Mouse (Mus musculus): ENCODE data around the gene Slc6a9. TPM values are rescaled to one million over a fixed set of nuclear protein-coding genes. Genes with fewer than 3 reads are reported as not detected.

Gene Slc6a9
- total and polyA plus RNA-seq, 2 experiments from 2014 or later = 79.7 to 132 TPM

DNA sequence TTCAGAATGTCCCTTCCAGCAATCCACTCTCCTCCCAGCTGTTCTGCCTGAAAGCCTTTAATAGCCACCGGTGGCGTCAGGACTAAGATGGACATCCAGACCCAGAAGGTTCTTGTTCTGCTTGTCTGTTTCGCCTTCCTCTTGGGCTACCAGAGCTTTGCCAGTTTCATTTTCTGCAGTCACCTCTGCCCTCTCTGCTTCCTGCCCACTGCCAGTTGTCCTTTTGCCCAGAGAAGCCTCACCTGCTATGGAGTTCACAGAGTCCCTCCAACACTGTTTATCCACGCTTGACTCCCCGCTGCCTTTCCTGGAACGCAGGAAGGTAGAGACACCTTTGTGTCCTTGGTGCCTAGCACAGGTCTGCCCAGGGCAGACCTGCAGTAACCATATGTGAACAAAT lies 5.1 kb downstream of the Slc6a9 start:
- Histone ChIP-seq H3K36me3 (ENCODE audit: insufficient read depth, low read length) (no peaks in the 10 kb centered on the region; the same call in 1 of the 2 replicates), H3K9ac (replicated peaks; ENCODE audit: low read length) (no peak overlapping the region), H3K4me2 (ENCODE audit: low read depth, low read length) (no peak overlapping the region), H3K4me3 (ENCODE audit: low read length) (no peak overlapping the region), H3K9me3 (ENCODE audit: low read length) (no peaks in the 10 kb centered on the region), H3K4me1 (ENCODE audit: insufficient read depth, low read length) (peaks cover 6% of the 10 kb centered on the region; the same call in 1 of the 2 replicates), H3K27ac (no peak overlapping the region), H3K27me3 (ENCODE audit: insufficient read depth, low read length) (no peaks in the 10 kb centered on the region)
- WGBS = 79% methylated on average over 6 of the region's 6 CpGs
- DNase-seq (ENCODE audit: low spot score) = no peak
- no peak for TF ChIP-seq CTCF (IDR thresholded peaks at IDR 0.05; ENCODE audit: low read depth)
- ATAC-seq = no peak

- Histone ChIP-seq H3K9me3 (ENCODE audit: low read length) (no peaks in the 10 kb centered on the region), H3K27me3 (ENCODE audit: insufficient read depth, low read length) (no peaks in the 10 kb centered on the region), H3K36me3 (ENCODE audit: insufficient read depth, low read length) (no peaks in the 10 kb centered on the region; the same call in 1 of the 2 replicates), H3K9ac (replicated peaks; ENCODE audit: low read length) (no peak overlapping the region), H3K4me2 (ENCODE audit: low read depth, low read length) (no peak overlapping the region), H3K4me1 (ENCODE audit: insufficient read depth, low read length) (peaks cover 6% of the 10 kb centered on the region; the same call in 1 of the 2 replicates), H3K27ac (no peak overlapping the region), H3K4me3 (ENCODE audit: low read length) (no peak overlapping the region)
- ATAC-seq (no peak), DNase-seq (ENCODE audit: low spot score) (no peak)
- TF ChIP-seq CTCF (IDR thresholded peaks at IDR 0.05; ENCODE audit: low read depth) = no peak
- 96% methylated on average over 5 of the region's 5 CpGs for WGBS
Observed at GRCm38 (mm10) chr4:117840821-117841220, 6.5 kb downstream of the Slc6a9 start.

GRCm38 (mm10) chr4:117841566-117841965 lies 7.3 kb downstream of the Slc6a9 start:
- H3K4me1 ChIP-seq (ENCODE audit: insufficient read depth, low read length) = peaks cover 7% of the 10 kb centered on the region; the same call in 1 of the 2 replicates
- H3K9me3 ChIP-seq (ENCODE audit: low read length) = no peaks in the 10 kb centered on the region
- no peak overlapping the region for H3K27ac ChIP-seq
- ATAC-seq = no peak
- H3K4me3 ChIP-seq (ENCODE audit: low read length) = no peak overlapping the region
- no peak overlapping the region for H3K4me2 ChIP-seq (ENCODE audit: low read depth, low read length)
- H3K9ac ChIP-seq (replicated peaks; ENCODE audit: low read length) = no peak overlapping the region
- no peak for DNase-seq (ENCODE audit: low spot score)
- no peak for TF ChIP-seq CTCF (IDR thresholded peaks at IDR 0.05; ENCODE audit: low read depth)
- H3K36me3 ChIP-seq (ENCODE audit: insufficient read depth, low read length) = no peaks in the 10 kb centered on the region; the same call in 1 of the 2 replicates
- 76% methylated on average over 3 of the region's 3 CpGs for WGBS
- no peaks in the 10 kb centered on the region for H3K27me3 ChIP-seq (ENCODE audit: insufficient read depth, low read length)

GRCm38 (mm10) chr4:117843101-117843500 lies 8.8 kb downstream of the Slc6a9 start:
- Histone ChIP-seq H3K4me2 (ENCODE audit: low read depth, low read length) (no peak overlapping the region), H3K27ac (no peak overlapping the region), H3K9ac (replicated peaks; ENCODE audit: low read length) (no peak overlapping the region), H3K27me3 (ENCODE audit: insufficient read depth, low read length) (no peaks in the 10 kb centered on the region), H3K36me3 (ENCODE audit: insufficient read depth, low read length) (no peaks in the 10 kb centered on the region; the same call in 1 of the 2 replicates), H3K9me3 (ENCODE audit: low read length) (no peaks in the 10 kb centered on the region), H3K4me1 (ENCODE audit: insufficient read depth, low read length) (peaks cover 7% of the 10 kb centered on the region), H3K4me3 (ENCODE audit: low read length) (no peak overlapping the region)
- no peak for DNase-seq (ENCODE audit: low spot score)
- 80% methylated on average over 5 of the region's 5 CpGs for WGBS
- TF ChIP-seq CTCF (IDR thresholded peaks at IDR 0.05; ENCODE audit: low read depth) = no peak
- no peak for ATAC-seq

DNA sequence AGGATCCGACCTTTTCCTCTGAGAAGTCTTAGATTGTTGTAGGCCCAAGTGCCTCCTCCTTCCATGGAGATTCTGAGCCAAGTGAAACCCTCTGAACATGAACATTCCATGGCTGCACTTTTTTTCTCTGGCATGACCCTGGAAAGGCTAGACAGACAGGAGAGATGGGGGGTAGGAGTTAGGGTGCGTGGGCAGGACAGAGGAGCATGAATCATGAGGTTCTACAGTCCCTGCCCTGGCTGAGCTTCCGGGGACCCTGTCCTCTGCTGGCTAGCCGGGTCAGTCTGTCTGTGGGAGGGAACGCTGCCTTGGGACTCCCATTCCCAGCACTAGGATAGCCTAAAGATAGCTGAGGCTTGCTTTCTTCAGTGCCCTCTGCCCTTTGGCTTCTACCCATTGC lies 10.2 kb downstream of the Slc6a9 start:
- TF ChIP-seq CTCF (IDR thresholded peaks at IDR 0.05; ENCODE audit: low read depth) = no peak
- Histone ChIP-seq H3K27me3 (ENCODE audit: insufficient read depth, low read length) (no peaks in the 10 kb centered on the region), H3K36me3 (ENCODE audit: insufficient read depth, low read length) (no peaks in the 10 kb centered on the region; the same call in 1 of the 2 replicates), H3K9me3 (ENCODE audit: low read length) (no peaks in the 10 kb centered on the region), H3K4me3 (ENCODE audit: low read length) (no peak overlapping the region), H3K4me1 (ENCODE audit: insufficient read depth, low read length) (peaks cover 13% of the 10 kb centered on the region), H3K27ac (no peak overlapping the region), H3K9ac (replicated peaks; ENCODE audit: low read length) (no peak overlapping the region), H3K4me2 (ENCODE audit: low read depth, low read length) (no peak overlapping the region)
- WGBS = 85% methylated on average over 5 of the region's 5 CpGs
- no peak for DNase-seq (ENCODE audit: low spot score)
- no peak for ATAC-seq

DNA sequence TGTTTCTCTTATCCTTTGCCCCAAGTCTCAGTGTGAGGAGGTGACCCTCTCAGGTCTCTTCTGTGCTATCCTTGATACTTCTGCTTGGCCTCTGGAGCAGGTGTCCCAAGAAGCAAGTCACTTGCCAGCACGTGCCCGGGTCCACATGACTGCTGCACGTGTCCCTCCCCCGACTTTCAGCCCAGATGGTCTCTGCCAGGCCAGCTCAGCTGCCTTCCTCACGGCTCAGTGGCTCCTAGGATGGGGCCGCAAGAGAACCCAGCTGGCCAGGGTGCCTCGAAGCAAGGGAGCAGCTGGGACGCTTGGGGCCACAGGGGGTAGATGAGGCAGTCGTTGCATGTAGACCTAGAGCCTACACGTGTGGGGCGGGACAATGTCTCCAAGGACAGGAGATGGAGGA lies 11.0 kb downstream of the Slc6a9 start:
- H3K27ac ChIP-seq = no peak overlapping the region
- no peak overlapping the region for H3K4me3 ChIP-seq (ENCODE audit: low read length)
- peaks cover 21% of the 10 kb centered on the region for H3K4me1 ChIP-seq (ENCODE audit: insufficient read depth, low read length)
- no peak for ATAC-seq
- no peak overlapping the region for H3K4me2 ChIP-seq (ENCODE audit: low read depth, low read length)
- TF ChIP-seq CTCF (IDR thresholded peaks at IDR 0.05; ENCODE audit: low read depth) = no peak
- no peaks in the 10 kb centered on the region for H3K9me3 ChIP-seq (ENCODE audit: low read length)
- no peaks in the 10 kb centered on the region; the same call in 1 of the 2 replicates for H3K36me3 ChIP-seq (ENCODE audit: insufficient read depth, low read length)
- 40% methylated on average over 11 of the region's 11 CpGs for WGBS
- H3K9ac ChIP-seq (replicated peaks; ENCODE audit: low read length) = no peak overlapping the region
- DNase-seq (ENCODE audit: low spot score) = peak; percentile 39
- no peaks in the 10 kb centered on the region for H3K27me3 ChIP-seq (ENCODE audit: insufficient read depth, low read length)

DNA sequence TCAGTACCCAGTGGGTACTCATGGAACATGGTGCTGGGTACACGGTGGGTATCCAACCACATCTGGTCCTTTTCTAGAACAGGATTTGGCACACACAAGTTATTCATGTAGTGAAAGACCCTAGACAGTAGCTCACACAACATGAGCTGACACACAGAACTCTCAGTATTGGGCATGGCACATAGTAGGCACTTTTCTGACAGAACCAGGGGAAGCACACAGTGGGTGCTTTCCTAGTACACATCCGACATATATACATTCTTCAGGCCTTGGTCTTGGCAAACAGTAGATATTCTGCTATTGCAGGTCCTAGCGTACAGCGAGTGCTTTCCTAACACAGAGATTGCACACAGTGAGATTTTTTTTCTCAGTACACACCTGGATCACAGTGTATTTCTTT lies 12.0 kb downstream of the Slc6a9 start:
- peaks cover 21% of the 10 kb centered on the region; the same call in 1 of the 2 replicates for H3K4me1 ChIP-seq (ENCODE audit: insufficient read depth, low read length)
- no peaks in the 10 kb centered on the region; the same call in 1 of the 2 replicates for H3K36me3 ChIP-seq (ENCODE audit: insufficient read depth, low read length)
- no peak overlapping the region for H3K4me3 ChIP-seq (ENCODE audit: low read length)
- no peak for DNase-seq (ENCODE audit: low spot score)
- 95% methylated on average over 4 of the region's 4 CpGs for WGBS
- no peak overlapping the region for H3K9ac ChIP-seq (replicated peaks; ENCODE audit: low read length)
- no peak overlapping the region for H3K4me2 ChIP-seq (ENCODE audit: low read depth, low read length)
- ATAC-seq = no peak
- H3K27ac ChIP-seq = peak overlapping the region; percentile 61
- TF ChIP-seq CTCF (IDR thresholded peaks at IDR 0.05; ENCODE audit: low read depth) = no peak
- no peaks in the 10 kb centered on the region for H3K27me3 ChIP-seq (ENCODE audit: insufficient read depth, low read length)
- H3K9me3 ChIP-seq (ENCODE audit: low read length) = no peaks in the 10 kb centered on the region

Data from hindbrain, postnatal 0 days (tissue).